Mouse (Mus musculus): Measurements from ENCODE around the gene Rheb.
"Not testable (repeated sequence)": the region's sequence is repeated elsewhere in the genome, so short reads cannot be mapped to it uniquely, and the experiment has no call there.

The Rheb gene

GRCm38 (mm10) chr5:24842274-24843102 lies at the start of gene Rheb:
TSS of gene Rheb (minus strand) at chr5:24842624.
- DNase-seq, result peak; percentile 100

- no peak for DNase-seq
These were observed 47.4 kb upstream of the Rheb start for GRCm38 (mm10) chr5:24889860-24890259.

- DNase-seq, result no peak
These were observed 46.6 kb upstream of the Rheb start for GRCm38 (mm10) chr5:24888874-24889591.

GRCm38 (mm10) chr5:24887271-24887670 lies 44.8 kb upstream of the Rheb start:
- DNase-seq, result no peak

GRCm38 (mm10) chr5:24878713-24879112 lies 36.3 kb upstream of the Rheb start:
- no peak for DNase-seq

GRCm38 (mm10) chr5:24877836-24878624 lies 35.6 kb upstream of the Rheb start:
- DNase-seq, result peak in 1 of 2 experiments; percentile 41

GRCm38 (mm10) chr5:24876653-24877052 lies 34.2 kb upstream of the Rheb start:
- DNase-seq, result no peak

GRCm38 (mm10) chr5:24874111-24874510 lies 31.7 kb upstream of the Rheb start:
- DNase-seq, result peak; percentile 98

- no peak for DNase-seq
These were observed 30.8 kb upstream of the Rheb start for GRCm38 (mm10) chr5:24873221-24873620.

GRCm38 (mm10) chr5:24871276-24871675 lies 28.9 kb upstream of the Rheb start:
- DNase-seq, result no peak

- no peak for DNase-seq
These were observed 27.4 kb upstream of the Rheb start for GRCm38 (mm10) chr5:24869796-24870289.

- DNase-seq, result no peak
These were observed 21.4 kb upstream of the Rheb start for GRCm38 (mm10) chr5:24863804-24864203.

GRCm38 (mm10) chr5:24861449-24861930 lies 19.1 kb upstream of the Rheb start:
- DNase-seq, result no peak

GRCm38 (mm10) chr5:24860635-24861448 lies 18.4 kb upstream of the Rheb start:
- peak; percentile 93 to 96 for DNase-seq

- DNase-seq, result no peak
These were observed 17.5 kb upstream of the Rheb start for GRCm38 (mm10) chr5:24859771-24860540.

- no peak for DNase-seq
These were observed 12.6 kb upstream of the Rheb start for GRCm38 (mm10) chr5:24854827-24855600.

GRCm38 (mm10) chr5:24854256-24854655 lies 11.8 kb upstream of the Rheb start:
- DNase-seq, result no peak

- not testable (repeated sequence) for DNase-seq
These were observed 5.8 kb upstream of the Rheb start for GRCm38 (mm10) chr5:24848261-24848660.

- no peak for DNase-seq
These were observed 1.4 kb upstream of the Rheb start for GRCm38 (mm10) chr5:24843841-24844240.

- no peak for DNase-seq
These were observed 665 bp upstream of the Rheb start for GRCm38 (mm10) chr5:24843103-24843475.

Measured in cerebellum, postnatal 14 days (tissue).